Mouse (Mus musculus): ENCODE measurements at regions not wholly inside any gene's neighbourhood (a gene's known extent, or its start where the extent isn't known, plus 50 kb on each side); places are given as distances from the start of the nearest gene placed in this dataset.

- no peak for DNase-seq (ENCODE audit: low spot score in 2 of 2)
Observed at GRCm38 (mm10) chr11:64899587-64900278, 79.1 kb upstream of the Elac2 start.

- no peak for DNase-seq (ENCODE audit: low spot score in 2 of 2)
Observed at GRCm38 (mm10) chr11:64916783-64917182, 62.1 kb upstream of the Elac2 start.

- DNase-seq (ENCODE audit: low spot score in 2 of 2) = no peak
Observed at GRCm38 (mm10) chr11:64917301-64917700, 61.5 kb upstream of the Elac2 start.

GRCm38 (mm10) chr11:64924989-64925388, 53.8 kb upstream of the Elac2 start:
- DNase-seq (ENCODE audit: low spot score in 2 of 2) = no peak

- DNase-seq (ENCODE audit: low spot score in 2 of 2) = no peak
Observed at GRCm38 (mm10) chr11:64925970-64926369, 52.9 kb upstream of the Elac2 start.

Small RNA genes in the stretch of these regions (microRNA-seq; reads per million reads assigned to microRNA genes)
- gene Gm24275 = 0 reads per million in 2 experiments

Measured in layer of hippocampus, adult 8-10 months (tissue).